Mouse (Mus musculus) MEL (cell line): Measurements from ENCODE around the gene Cyyr1. TPM values are rescaled to one million over a fixed set of nuclear protein-coding genes. Genes with fewer than 3 reads are reported as not detected.

Experiments
- DNase-seq: peaks from one replicate; pipeline ENCODE4 v3.0.0; 2011; ENCODE audit warnings: low read depth, low spot score
- H3K27ac ChIP-seq: 2 replicates; pipeline ENCODE4 v1.5.1; 2012; ENCODE audit warnings: low read depth, mild to moderate bottlenecking, control low read depth, low read length, moderate library complexity; ENCODE audit not compliant: control insufficient read depth
- H3K27me3 ChIP-seq, 2 experiments: fragments of 150-350 bp in 1 of 2; sonication (generic) in 1 of 2; 2 replicates each; pipeline ENCODE4 v1.6.1; 2012; ENCODE audit warnings: low read length in 2 of 2, mild to moderate bottlenecking in 2 of 2, improper control_type of control experiment in 1 of 2, moderate library complexity in 1 of 2; ENCODE audit not compliant: insufficient read depth in 2 of 2, control insufficient read depth in 1 of 2
- H3K36me3 ChIP-seq, 2 experiments: 2 replicates each; pipeline ENCODE4 v1.6.1; 2012 to 2014; ENCODE audit warnings: low read length in 2 of 2, improper control_type of control experiment in 1 of 2, inconsistent platforms in 1 of 2, mild to moderate bottlenecking in 1 of 2; ENCODE audit not compliant: insufficient read depth in 2 of 2, control insufficient read depth in 1 of 2
- H3K4me1 ChIP-seq, 2 experiments: fragments of 150-350 bp in 1 of 2; sonication (generic) in 1 of 2; 2 replicates each; pipeline ENCODE4 v1.6.1; 2012; ENCODE audit warnings: low read length in 2 of 2, improper control_type of control experiment in 1 of 2, mild to moderate bottlenecking in 1 of 2; ENCODE audit not compliant: insufficient read depth in 2 of 2, control insufficient read depth in 1 of 2
- H3K4me3 ChIP-seq, 2 experiments: fragments of 150-350 bp in 1 of 2; sonication (generic) in 1 of 2; 2 replicates each; pipeline ENCODE4 v1.5.1; 2012; ENCODE audit warnings: low read depth in 2 of 2, low read length in 2 of 2, mild to moderate bottlenecking in 2 of 2, moderate library complexity in 2 of 2, control low read depth in 1 of 2, improper control_type of control experiment in 1 of 2; ENCODE audit not compliant: control insufficient read depth in 1 of 2, insufficient read depth in 1 of 2
- H3K79me2 ChIP-seq: 2 replicates; pipeline ENCODE4 v1.6.1; 2012; ENCODE audit warnings: mild to moderate bottlenecking, low read length, moderate library complexity; ENCODE audit not compliant: control insufficient read depth, poor library complexity, insufficient read depth
- H3K9ac ChIP-seq: 2 replicates; pipeline ENCODE4 v1.6.1; 2012; ENCODE audit warnings: low read depth, mild to moderate bottlenecking, control low read depth, low read length, moderate library complexity; ENCODE audit not compliant: control insufficient read depth, poor library complexity, severe bottlenecking
- H3K9me3 ChIP-seq: fragments of 150-350 bp; sonication (generic); replicated peaks from 2 replicates; pipeline ENCODE4 v1.6.1; 2012; ENCODE audit warnings: mild to moderate bottlenecking, low read length, improper control_type of control experiment, moderate library complexity; ENCODE audit not compliant: insufficient read depth
- BHLHE40 ChIP-seq: IDR thresholded peaks from 2 replicates; pipeline ENCODE4 v1.6.1; 2012; ENCODE audit warnings: low read depth, mild to moderate bottlenecking, inconsistent platforms, low read length, improper control_type of control experiment, borderline replicate concordance
- CHD2 ChIP-seq: IDR thresholded peaks from 2 replicates; pipeline ENCODE4 v1.6.1; 2011; ENCODE audit warnings: low read length, improper control_type of control experiment
- ELF1 ChIP-seq: IDR thresholded peaks from 2 replicates; pipeline ENCODE4 v1.6.1; 2014; ENCODE audit warnings: low read depth, mild to moderate bottlenecking, inconsistent platforms, low read length, improper control_type of control experiment, moderate library complexity
- GABPA ChIP-seq: IDR thresholded peaks from 2 replicates; pipeline ENCODE4 v1.6.1; 2012; ENCODE audit warnings: low read depth, mild to moderate bottlenecking, inconsistent platforms, low read length, improper control_type of control experiment, moderate library complexity
- GATA1 ChIP-seq: IDR thresholded peaks from 2 replicates; pipeline ENCODE4 v1.6.1; 2011; ENCODE audit warnings: low read depth, low read length, improper control_type of control experiment
- JUND ChIP-seq: IDR thresholded peaks from 2 replicates; pipeline ENCODE4 v1.6.1; 2011; ENCODE audit warnings: low read depth, mild to moderate bottlenecking, improper control_type of control experiment, low read length
- KAT2A ChIP-seq: conservative IDR thresholded peaks from 2 replicates; pipeline ENCODE4 v1.6.1; 2012; ENCODE audit warnings: low read depth, low read length, improper control_type of control experiment, inconsistent platforms
- MEF2A ChIP-seq: IDR thresholded peaks from 2 replicates; pipeline ENCODE4 v1.6.1; 2014; ENCODE audit warnings: low read depth, mild to moderate bottlenecking, inconsistent platforms, low read length, improper control_type of control experiment; ENCODE audit not compliant: poor library complexity, insufficient replicate concordance, severe bottlenecking; ENCODE audit errors: extremely low read depth
- MXI1 ChIP-seq: IDR thresholded peaks from 2 replicates; pipeline ENCODE4 v1.6.1; 2011; ENCODE audit warnings: mild to moderate bottlenecking, low read depth, low read length, improper control_type of control experiment
- NELFE ChIP-seq: IDR thresholded peaks from 2 replicates; pipeline ENCODE4 v1.6.1; 2011; ENCODE audit warnings: low read depth, low read length, improper control_type of control experiment
- NRF1 ChIP-seq: IDR thresholded peaks from 2 replicates; pipeline ENCODE4 v1.6.1; 2014; ENCODE audit warnings: low read depth, mild to moderate bottlenecking, inconsistent platforms, low read length, improper control_type of control experiment, moderate library complexity; ENCODE audit not compliant: poor library complexity, insufficient read depth, severe bottlenecking
- POLR2A ChIP-seq, 2 experiments: IDR thresholded peaks; 2 replicates each; pipeline ENCODE4 v1.6.1; 2011 to 2012; ENCODE audit warnings: low read length in 2 of 2, mild to moderate bottlenecking in 2 of 2, control low read depth in 1 of 2, improper control_type of control experiment in 1 of 2, low read depth in 1 of 2, moderate library complexity in 1 of 2; ENCODE audit not compliant: control insufficient read depth in 1 of 2, insufficient read depth in 1 of 2, poor library complexity in 1 of 2
- POLR2AphosphoS2 ChIP-seq: IDR thresholded peaks from 2 replicates; pipeline ENCODE4 v1.6.1; 2011; ENCODE audit warnings: low read length, improper control_type of control experiment
- POLR2AphosphoS5 ChIP-seq: IDR thresholded peaks from 2 replicates; pipeline ENCODE4 v1.6.1; 2012; ENCODE audit warnings: low read depth, borderline replicate concordance, mild to moderate bottlenecking, inconsistent platforms, low read length, moderate library complexity, mixed read lengths
- SMC3 ChIP-seq: IDR thresholded peaks from 2 replicates; pipeline ENCODE4 v1.6.1; 2011; ENCODE audit warnings: low read depth, low read length, improper control_type of control experiment
- TAL1 ChIP-seq: IDR thresholded peaks from 2 replicates; pipeline ENCODE4 v1.6.1; 2012; ENCODE audit warnings: mild to moderate bottlenecking, inconsistent platforms, low read length, moderate library complexity, mixed read lengths
- UBTF ChIP-seq: IDR thresholded peaks from 2 replicates; pipeline ENCODE4 v1.6.1; 2012; ENCODE audit warnings: low read depth, mild to moderate bottlenecking, inconsistent platforms, low read length, improper control_type of control experiment, moderate library complexity, borderline replicate concordance; ENCODE audit not compliant: insufficient read depth
- USF1 ChIP-seq: IDR thresholded peaks from 2 replicates; pipeline ENCODE4 v1.6.1; 2014; ENCODE audit warnings: low read depth, mild to moderate bottlenecking, inconsistent platforms, low read length, improper control_type of control experiment, moderate library complexity
- ZC3H11A ChIP-seq: IDR thresholded peaks from 2 replicates; pipeline ENCODE4 v1.6.1; 2012; ENCODE audit warnings: low read depth, mild to moderate bottlenecking, inconsistent platforms, low read length, improper control_type of control experiment
- ZNF384 ChIP-seq: IDR thresholded peaks from 2 replicates; pipeline ENCODE4 v1.6.1; 2012; ENCODE audit warnings: low read depth, mild to moderate bottlenecking, inconsistent platforms, low read length, improper control_type of control experiment
- polyA plus RNA-seq, 2 experiments: library from polyadenylated mRNA; stranded (reverse) in 1 of 2; unstranded in 1 of 2; fragments of >175 nt in 1 of 2; fragments of >200 nt in 1 of 2; gene quantifications; 2 replicates each; pipeline versions ENCODE4 v1.2.1 to v1.2.4; 2012; ENCODE audit warnings: low replicate concordance in 2 of 2, low read depth in 1 of 2; ENCODE audit not compliant: insufficient read length in 2 of 2, insufficient read depth in 1 of 2, missing spikeins in 1 of 2
- total RNA-seq: library from RNA; depleted of rRNA; stranded (reverse); fragments of 300-350 nt; gene quantifications from 2 replicates; pipeline ENCODE4 v1.2.3, GENCODE M21; 2012

Gene Cyyr1
- total and polyA plus RNA-seq, 3 experiments, result not detected

DNA sequence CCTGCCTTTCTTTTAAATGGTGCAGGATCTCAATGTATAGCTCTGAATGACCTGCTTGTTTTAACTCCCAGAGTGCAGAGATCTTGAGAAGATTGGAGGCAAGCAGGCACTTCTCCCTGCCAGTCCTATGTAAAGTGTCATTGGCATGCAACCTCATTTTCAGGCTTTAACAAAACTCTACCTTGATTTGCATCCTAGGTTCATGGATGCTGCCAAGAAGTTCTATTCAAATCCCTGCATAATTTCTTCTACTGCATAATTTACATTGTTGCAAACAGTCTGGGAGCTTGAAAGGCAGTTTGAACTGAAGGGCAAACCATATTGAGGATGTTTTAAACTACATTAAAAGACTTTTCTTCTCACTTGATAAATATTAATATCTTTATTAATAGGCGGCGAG lies 57.4 kb downstream of the Cyyr1 start:
- no peaks in the 10 kb centered on the region for H3K36me3 ChIP-seq
- H3K27ac ChIP-seq, result no peak overlapping the region
- no peaks in the 10 kb centered on the region for H3K79me2 ChIP-seq
- no peak for TF ChIP-seq ZC3H11A
- TF ChIP-seq JUND, result no peak
- no peak for TF ChIP-seq ZNF384
- no peak for TF ChIP-seq MEF2A
- no peak for TF ChIP-seq MXI1
- TF ChIP-seq USF1, result no peak
- no peak for TF ChIP-seq UBTF
- no peak for TF ChIP-seq BHLHE40
- no peak for TF ChIP-seq NRF1
- no peak for TF ChIP-seq TAL1
- TF ChIP-seq POLR2AphosphoS5, result no peak
- no peak for TF ChIP-seq SMC3
- TF ChIP-seq CHD2, result no peak
- TF ChIP-seq POLR2AphosphoS2, result no peak
- no peak for TF ChIP-seq KAT2A
- TF ChIP-seq GABPA, result no peak
- no peak for TF ChIP-seq NELFE
- TF ChIP-seq POLR2A (IDR thresholded peaks at IDR 0.05; ENCODE audit: control insufficient read depth in 1 of 2, insufficient read depth in 1 of 2, low read depth in 1 of 2, low read length in 2 of 2, poor library complexity in 1 of 2), result no peak
- H3K9me3 ChIP-seq, result no peaks in the 10 kb centered on the region
- H3K9ac ChIP-seq, result no peak overlapping the region
- H3K4me1 ChIP-seq, result no peaks in the 10 kb centered on the region
- no peak overlapping the region for H3K4me3 ChIP-seq
- no peaks in the 10 kb centered on the region; a peak in 1 of 4 replicates for H3K27me3 ChIP-seq
- no peak for DNase-seq

DNA sequence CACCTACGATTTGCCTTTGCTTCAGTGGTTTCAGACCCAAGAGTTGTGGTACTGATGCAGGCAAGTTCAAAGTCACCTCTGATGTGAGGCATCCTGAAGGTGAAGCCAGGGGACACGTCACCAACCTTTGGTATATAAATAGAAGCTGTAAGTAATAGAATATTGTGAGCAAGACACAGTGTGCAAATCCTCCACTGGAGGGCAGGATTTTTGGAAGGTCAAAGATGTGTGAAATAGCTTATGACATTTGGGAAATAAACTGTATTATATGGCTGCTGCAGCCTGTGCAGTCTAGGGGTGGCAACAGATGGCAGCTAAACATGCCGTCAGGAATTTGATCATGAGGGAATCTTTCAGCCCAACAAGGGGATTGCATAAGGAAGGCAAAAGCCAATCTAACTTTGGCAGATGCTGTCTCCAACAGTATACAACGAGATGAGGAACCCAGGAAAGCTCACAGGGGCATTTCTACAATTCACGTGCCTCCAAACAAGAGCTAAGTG lies 65.0 kb downstream of the Cyyr1 start:
- Histone ChIP-seq H3K9me3 (no peaks in the 10 kb centered on the region), H3K4me3 (no peak overlapping the region), H3K79me2 (no peaks in the 10 kb centered on the region), H3K36me3 (no peaks in the 10 kb centered on the region), H3K4me1 (no peaks in the 10 kb centered on the region), H3K9ac (no peak overlapping the region), H3K27me3 (no peaks in the 10 kb centered on the region), H3K27ac (no peak overlapping the region)
- TF ChIP-seq ELF1 (no peak), GATA1 (no peak)
- DNase-seq, result no peak
